Mouse (Mus musculus) forebrain, embryonic 16.5 days (tissue): ENCODE measurements at regions not wholly inside any gene's neighbourhood (a gene's known extent, or its start where the extent isn't known, plus 50 kb on each side); places are given as distances from the start of the nearest gene placed in this dataset.

Experiments
- ATAC-seq: fragments of 200-750 bp; cut with Nextera tagmentation; 2 replicates; pipeline ENCODE4 v1.8.0; 2017; ENCODE audit warnings: mild to moderate bottlenecking, moderate library complexity
- H3K27ac ChIP-seq: fragments of 300-500 bp; sonication (generic); 2 replicates; pipeline ENCODE4 v1.5.1; 2014; ENCODE audit warnings: low read length, control low read depth
- H3K27me3 ChIP-seq: fragments of 300-500 bp; sonication (generic); replicated peaks from 2 replicates; pipeline ENCODE4 v1.6.1; 2014; ENCODE audit warnings: low read length; ENCODE audit not compliant: control insufficient read depth, insufficient read depth
- H3K36me3 ChIP-seq: fragments of 300-500 bp; sonication (generic); 2 replicates; pipeline ENCODE4 v1.6.1; 2014; ENCODE audit not compliant: control insufficient read depth, insufficient read depth
- H3K4me1 ChIP-seq: fragments of 300-500 bp; sonication (generic); replicated peaks from 2 replicates; pipeline ENCODE4 v1.6.1; 2014; ENCODE audit warnings: low read length; ENCODE audit not compliant: control insufficient read depth, insufficient read depth
- H3K4me2 ChIP-seq: fragments of 300-500 bp; sonication (generic); 2 replicates; pipeline ENCODE4 v1.6.1; 2014; ENCODE audit warnings: mild to moderate bottlenecking, low read length, control low read depth
- H3K4me3 ChIP-seq: fragments of 300-500 bp; sonication (generic); replicated peaks from 2 replicates; pipeline ENCODE4 v1.5.1; 2014; ENCODE audit warnings: mild to moderate bottlenecking, low read length, control low read depth
- H3K9ac ChIP-seq: fragments of 300-500 bp; sonication (generic); replicated peaks from 2 replicates; pipeline ENCODE4 v1.6.1; 2014; ENCODE audit warnings: low read depth, low read length, control low read depth
- H3K9me3 ChIP-seq: fragments of 300-500 bp; sonication (generic); 2 replicates; pipeline ENCODE4 v1.6.1; 2016; ENCODE audit warnings: low read length; ENCODE audit not compliant: control insufficient read depth
- WGBS: fragments of 180-500 bp; shearing (Covaris S2); extraction: QIAGEN DNeasy Blood & Tissue Kit; methylation state at CpG from one replicate; pipeline ENCODE4 v1.1.7; 2014; 5-methylcytosine and 5-hydroxymethylcytosine counted together

- no peaks in the 10 kb centered on the region for H3K9me3 ChIP-seq
- no peak overlapping the region for H3K27ac ChIP-seq
- H3K4me2 ChIP-seq, result no peak overlapping the region
- no peaks in the 10 kb centered on the region for H3K36me3 ChIP-seq
- H3K4me3 ChIP-seq, result no peak overlapping the region
- no peak overlapping the region for H3K9ac ChIP-seq
- no peak for ATAC-seq
- 86% methylated on average over 8 of the region's 8 CpGs for WGBS
- H3K4me1 ChIP-seq, result peaks cover 10% of the 10 kb centered on the region
- H3K27me3 ChIP-seq, result no peaks in the 10 kb centered on the region
These were observed 202.7 kb downstream of the Rpl10-ps3 start for GRCm38 (mm10) chr9:50142091-50142490.

GRCm38 (mm10) chr9:50141176-50141575, 203.6 kb downstream of the Rpl10-ps3 start:
- H3K36me3 ChIP-seq, result no peaks in the 10 kb centered on the region
- ATAC-seq, result no peak
- no peak overlapping the region for H3K4me3 ChIP-seq
- H3K4me2 ChIP-seq, result no peak overlapping the region
- peaks cover 12% of the 10 kb centered on the region for H3K4me1 ChIP-seq
- no peak overlapping the region for H3K9ac ChIP-seq
- 68% methylated on average over 6 of the region's 6 CpGs for WGBS
- H3K27me3 ChIP-seq, result no peaks in the 10 kb centered on the region
- H3K9me3 ChIP-seq, result no peaks in the 10 kb centered on the region
- H3K27ac ChIP-seq, result no peak overlapping the region

GRCm38 (mm10) chr9:50138341-50138978, 206.3 kb downstream of the Rpl10-ps3 start:
- no peaks in the 10 kb centered on the region for H3K36me3 ChIP-seq
- no peak overlapping the region for H3K4me2 ChIP-seq
- no peak overlapping the region for H3K4me3 ChIP-seq
- 82% methylated on average over 9 of the region's 9 CpGs for WGBS
- no peak overlapping the region; the same call in 1 of the 2 replicates for H3K27ac ChIP-seq
- H3K4me1 ChIP-seq, result peaks cover 12% of the 10 kb centered on the region
- H3K27me3 ChIP-seq, result no peaks in the 10 kb centered on the region
- H3K9ac ChIP-seq, result no peak overlapping the region
- peak; percentile 78 for ATAC-seq
- no peaks in the 10 kb centered on the region for H3K9me3 ChIP-seq

GRCm38 (mm10) chr9:50136636-50136985, 208.2 kb downstream of the Rpl10-ps3 start:
- WGBS, result 74% methylated on average over 1 of the region's 1 CpGs
- no peak overlapping the region for H3K9ac ChIP-seq
- no peaks in the 10 kb centered on the region for H3K27me3 ChIP-seq
- H3K9me3 ChIP-seq, result no peaks in the 10 kb centered on the region
- H3K4me3 ChIP-seq, result no peak overlapping the region
- H3K27ac ChIP-seq, result no peak overlapping the region
- no peaks in the 10 kb centered on the region for H3K36me3 ChIP-seq
- H3K4me2 ChIP-seq, result no peak overlapping the region
- ATAC-seq, result no peak
- peaks cover 9% of the 10 kb centered on the region for H3K4me1 ChIP-seq

GRCm38 (mm10) chr9:50135939-50136635, 208.7 kb downstream of the Rpl10-ps3 start:
- no peak for ATAC-seq
- Histone ChIP-seq H3K4me1 (peaks cover 9% of the 10 kb centered on the region), H3K9ac (no peak overlapping the region), H3K27ac (no peak overlapping the region), H3K36me3 (no peaks in the 10 kb centered on the region), H3K4me3 (no peak overlapping the region), H3K27me3 (no peaks in the 10 kb centered on the region), H3K9me3 (no peaks in the 10 kb centered on the region), H3K4me2 (no peak overlapping the region)
- WGBS, result 75% methylated on average over 10 of the region's 10 CpGs

- Histone ChIP-seq H3K36me3 (no peaks in the 10 kb centered on the region), H3K4me1 (peaks cover 16% of the 10 kb centered on the region), H3K27ac (no peak overlapping the region), H3K4me2 (no peak overlapping the region), H3K9ac (no peak overlapping the region), H3K9me3 (no peaks in the 10 kb centered on the region), H3K4me3 (no peak overlapping the region), H3K27me3 (no peaks in the 10 kb centered on the region)
- ATAC-seq, result no peak
- WGBS, result 29% methylated on average over 4 of the region's 4 CpGs
These were observed 220.5 kb downstream of the Rpl10-ps3 start for GRCm38 (mm10) chr9:50124241-50124640.

GRCm38 (mm10) chr9:50120820-50121599, 223.8 kb downstream of the Rpl10-ps3 start:
- peak overlapping the region; percentile 19 for H3K4me2 ChIP-seq
- H3K4me1 ChIP-seq, result peaks cover 16% of the 10 kb centered on the region
- peak; percentile 87 for ATAC-seq
- no peak overlapping the region for H3K4me3 ChIP-seq
- no peaks in the 10 kb centered on the region for H3K36me3 ChIP-seq
- no peaks in the 10 kb centered on the region for H3K9me3 ChIP-seq
- no peaks in the 10 kb centered on the region for H3K27me3 ChIP-seq
- H3K27ac ChIP-seq, result peak overlapping the region; percentile 76
- 48% methylated on average over 9 of the region's 9 CpGs for WGBS
- H3K9ac ChIP-seq, result no peak overlapping the region

- Histone ChIP-seq H3K4me1 (peaks cover 16% of the 10 kb centered on the region), H3K9ac (no peak overlapping the region), H3K4me3 (no peak overlapping the region), H3K36me3 (no peaks in the 10 kb centered on the region), H3K4me2 (no peak overlapping the region), H3K27ac (no peak overlapping the region), H3K9me3 (no peaks in the 10 kb centered on the region), H3K27me3 (no peaks in the 10 kb centered on the region)
- no peak for ATAC-seq
- 95% methylated on average over 5 of the region's 5 CpGs for WGBS
These were observed 225.4 kb downstream of the Rpl10-ps3 start for GRCm38 (mm10) chr9:50119412-50119811.

GRCm38 (mm10) chr9:50118578-50118977, 226.2 kb downstream of the Rpl10-ps3 start:
- no peak overlapping the region for H3K4me3 ChIP-seq
- 78% methylated on average over 6 of the region's 6 CpGs for WGBS
- ATAC-seq, result no peak

More at GRCm38 (mm10) chr9:50118578-50118977, 226.2 kb downstream of the Rpl10-ps3 start:
- Histone ChIP-seq H3K27me3 (no peaks in the 10 kb centered on the region), H3K9me3 (no peaks in the 10 kb centered on the region), H3K27ac (no peak overlapping the region), H3K36me3 (no peaks in the 10 kb centered on the region), H3K4me2 (no peak overlapping the region), H3K9ac (no peak overlapping the region), H3K4me1 (peaks cover 13% of the 10 kb centered on the region)
